Mouse (Mus musculus) heart, postnatal 25 days (tissue): ENCODE measurements around the gene Vamp9. TPM values are rescaled to one million over a fixed set of nuclear protein-coding genes. Genes with fewer than 3 reads are reported as not detected.

Experiments used
- DNase-seq: peaks from one replicate; pipeline ENCODE4 v3.0.0; 2022; ENCODE audit warnings: low spot score
- intact Hi-C: fragments of 180-260 bp; cut with DNase I; formaldehyde crosslinking; loops from one replicate; pipeline ENCODE4 v1.15.1; 2025
- total RNA-seq, 2 experiments: library from RNA; stranded (reverse); gene quantifications; 2 replicates each; pipeline ENCODE4 v1.2.3; 2021

Gene Vamp9
- total RNA-seq, 2 experiments from 2014 or later = not detected

GRCm38 (mm10) chr5:99939440-99939839, 33.4 kb downstream of the Vamp9 start:
- DNase-seq = no peak
- intact Hi-C loops = no loop called here

- no peak for DNase-seq
- intact Hi-C loops = no loop called here
Measured at GRCm38 (mm10) chr5:99941273-99941672, 35.2 kb downstream of the Vamp9 start.

GRCm38 (mm10) chr5:99941776-99942502, 35.9 kb downstream of the Vamp9 start:
- no peak for DNase-seq
- intact Hi-C loops = no loop called here

- DNase-seq = no peak
- intact Hi-C loops = no loop called here
Measured at GRCm38 (mm10) chr5:99952513-99952912, 46.5 kb downstream of the Vamp9 start.

GRCm38 (mm10) chr5:99953883-99954282, 47.8 kb downstream of the Vamp9 start:
- no peak for DNase-seq
- intact Hi-C loops = no loop called here

GRCm38 (mm10) chr5:99958666-99959065, 52.6 kb downstream of the Vamp9 start:
- no peak for DNase-seq
- intact Hi-C loops = no loop called here

- intact Hi-C loops = no loop called here
- no peak for DNase-seq
Measured at GRCm38 (mm10) chr5:99959236-99959936, 53.3 kb downstream of the Vamp9 start.

GRCm38 (mm10) chr5:99959960-99960359, 53.9 kb downstream of the Vamp9 start:
- intact Hi-C loops = no loop called here

GRCm38 (mm10) chr5:99973941-99974340, 67.9 kb downstream of the Vamp9 start:
- intact Hi-C loops = loop anchor here (10.0 kb wide), 1 partner anchor 451 kb away; no protein-coding TSS in a partner anchor
- no peak for DNase-seq

More at GRCm38 (mm10) chr5:99959960-99960359, 53.9 kb downstream of the Vamp9 start:
- no peak for DNase-seq

GRCm38 (mm10) chr5:99975061-99975460, 69.0 kb downstream of the Vamp9 start:
- no peak for DNase-seq
- intact Hi-C loops = loop anchor here (10.0 kb wide), 1 partner anchor 450 kb away; no protein-coding TSS in a partner anchor

GRCm38 (mm10) chr5:99975776-99976175, 69.7 kb downstream of the Vamp9 start:
- DNase-seq = no peak
- intact Hi-C loops = loop anchor here (10.0 kb wide), 1 partner anchor 449 kb away; no protein-coding TSS in a partner anchor

- intact Hi-C loops = loop anchor here (10.0 kb wide), 1 partner anchor 448 kb away; no protein-coding TSS in a partner anchor
- DNase-seq = no peak
Measured at GRCm38 (mm10) chr5:99976334-99976955, 70.4 kb downstream of the Vamp9 start.

GRCm38 (mm10) chr5:99977516-99978301, 71.7 kb downstream of the Vamp9 start:
- intact Hi-C loops = loop anchor here (2.0 to 10.0 kb wide), 2 partner anchors 61 to 447 kb away; partner anchors contain the start of genes Enoph1 and Hnrnpdl
- peak; percentile 70 for DNase-seq

GRCm38 (mm10) chr5:99978699-99979442, 72.8 kb downstream of the Vamp9 start, which contains the start of the genes Hnrnpd and 4930524J08Rik:
TSS of gene Hnrnpd (minus strand) at chr5:99978938.
TSS of gene 4930524J08Rik (plus strand) at chr5:99979061.
- peak; percentile 90 for DNase-seq
- intact Hi-C loops = loop anchor here (2.0 to 10.0 kb wide), 2 partner anchors 60 to 446 kb away; partner anchors contain the start of genes Enoph1 and Hnrnpdl

GRCm38 (mm10) chr5:99983452-99984061, 77.5 kb downstream of the Vamp9 start:
- intact Hi-C loops = no loop called here
- DNase-seq = no peak

GRCm38 (mm10) chr5:99994166-99994565, 88.1 kb downstream of the Vamp9 start:
- intact Hi-C loops = no loop called here
- DNase-seq = no peak

GRCm38 (mm10) chr5:99994680-99995079, 88.6 kb downstream of the Vamp9 start:
- intact Hi-C loops = no loop called here
- no peak for DNase-seq

GRCm38 (mm10) chr5:100000048-100000447, 94.0 kb downstream of the Vamp9 start:
- no peak for DNase-seq
- intact Hi-C loops = no loop called here
